Mouse (Mus musculus) midbrain, embryonic 16.5 days (tissue): Measurements from ENCODE around the gene Eprs. TPM values are rescaled to one million over a fixed set of nuclear protein-coding genes. Genes with fewer than 3 reads are reported as not detected.

Experiments used
- ATAC-seq: fragments of 200-750 bp; cut with Nextera tagmentation; 2 replicates; pipeline ENCODE4 v1.8.0; 2017; ENCODE audit warnings: moderate TSS enrichment
- H3K27ac ChIP-seq: fragments of 300-500 bp; sonication (generic); 2 replicates; pipeline ENCODE4 v1.5.1; 2014; ENCODE audit warnings: mild to moderate bottlenecking, low read length, mixed read lengths
- H3K27me3 ChIP-seq: fragments of 300-500 bp; sonication (generic); 2 replicates; pipeline ENCODE4 v1.6.1; 2014; ENCODE audit warnings: low read depth, low read length, mixed read lengths; ENCODE audit not compliant: control insufficient read depth, insufficient read depth
- H3K36me3 ChIP-seq: fragments of 300-500 bp; sonication (generic); 2 replicates; pipeline ENCODE4 v1.6.1; 2014; ENCODE audit warnings: mild to moderate bottlenecking, low read length, moderate library complexity, mixed read lengths; ENCODE audit not compliant: control insufficient read depth, insufficient read depth
- H3K4me1 ChIP-seq: fragments of 300-500 bp; sonication (generic); 2 replicates; pipeline ENCODE4 v1.6.1; 2014; ENCODE audit warnings: mild to moderate bottlenecking, low read length, mixed read lengths; ENCODE audit not compliant: control insufficient read depth, insufficient read depth
- H3K4me2 ChIP-seq: fragments of 300-500 bp; sonication (generic); 2 replicates; pipeline ENCODE4 v1.6.1; 2014; ENCODE audit warnings: mild to moderate bottlenecking, low read length, mixed read lengths
- H3K4me3 ChIP-seq: fragments of 300-500 bp; sonication (generic); 2 replicates; pipeline ENCODE4 v1.5.1; 2014; ENCODE audit warnings: low read depth, mild to moderate bottlenecking, low read length, moderate library complexity, mixed read lengths
- H3K9ac ChIP-seq: fragments of 300-500 bp; sonication (generic); 2 replicates; pipeline ENCODE4 v1.6.1; 2014; ENCODE audit warnings: low read depth, low read length, mixed read lengths
- H3K9me3 ChIP-seq: fragments of 300-500 bp; sonication (generic); replicated peaks from 2 replicates; pipeline ENCODE4 v1.6.1; 2014; ENCODE audit warnings: mild to moderate bottlenecking, low read length, mixed read lengths; ENCODE audit not compliant: control insufficient read depth, poor library complexity, severe bottlenecking
- WGBS: fragments of 180-500 bp; shearing (Covaris S2); extraction: QIAGEN DNeasy Blood & Tissue Kit; methylation state at CpG from one replicate; pipeline ENCODE4 v1.1.7; 2014; 5-methylcytosine and 5-hydroxymethylcytosine counted together
- polyA plus RNA-seq: library from polyadenylated mRNA; unstranded; fragments of >200 nt; fragmentation: Nextera tagmentation; extraction: Ambion mirVana; gene quantifications from 2 replicates; pipeline ENCODE4 v1.2.1, GENCODE M21; 2015

The Eprs gene
- polyA plus RNA-seq, 1 experiment from 2014 or later: 128 TPM

DNA sequence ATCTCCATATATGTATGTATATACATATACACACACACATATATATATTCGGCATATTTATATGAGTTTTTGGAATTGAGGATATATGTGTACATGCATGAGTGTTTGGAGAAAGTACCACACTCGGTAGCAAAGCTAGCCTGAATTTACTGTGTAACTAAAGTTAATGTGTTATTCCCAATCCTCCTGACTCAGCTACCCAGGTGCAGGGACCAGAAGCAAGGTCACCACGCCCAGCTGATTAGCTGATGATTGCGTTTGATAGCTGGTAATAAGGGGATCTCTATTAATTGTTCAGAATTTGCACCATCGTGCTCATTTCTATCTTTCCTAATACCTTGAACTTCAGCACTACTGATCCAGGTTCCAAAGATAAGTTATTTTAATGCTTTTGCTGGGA, 29.2 kb upstream of the Eprs start:
- Histone ChIP-seq H3K4me2 (no peak overlapping the region), H3K4me3 (no peak overlapping the region), H3K9me3 (no peaks in the 10 kb centered on the region), H3K27ac (no peak overlapping the region), H3K4me1 (peaks cover 30% of the 10 kb centered on the region), H3K36me3 (no peaks in the 10 kb centered on the region), H3K9ac (no peak overlapping the region), H3K27me3 (no peaks in the 10 kb centered on the region)
- ATAC-seq: no peak
- 92% methylated on average over 5 of the region's 5 CpGs for WGBS

DNA sequence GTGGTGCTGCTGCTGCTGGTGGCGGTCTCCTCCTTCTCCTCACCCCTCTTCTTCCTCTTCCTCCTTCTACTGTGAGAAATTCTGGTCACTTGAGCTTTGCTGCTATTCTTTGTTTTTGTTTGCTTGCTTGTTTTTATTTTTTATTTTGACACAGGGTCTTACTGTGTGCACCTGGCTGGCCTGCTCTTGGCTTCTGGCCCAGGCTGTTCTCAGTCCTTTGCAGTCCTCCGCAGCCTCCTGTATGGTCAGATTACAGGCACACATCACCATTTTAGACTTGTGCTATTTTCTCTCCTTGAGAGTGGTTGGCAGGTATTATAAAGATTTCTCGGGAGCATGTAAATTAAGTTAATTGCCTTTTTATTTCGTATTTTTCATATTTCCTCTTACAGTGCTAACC, 28.7 kb upstream of the Eprs start:
- WGBS: 91% methylated on average over 4 of the region's 4 CpGs
- Histone ChIP-seq H3K4me3 (no peak overlapping the region), H3K9ac (no peak overlapping the region), H3K27ac (no peak overlapping the region), H3K4me2 (0 out of 2 replicates have a peak overlapping the region, but pooled peaks have one; percentile 1), H3K4me1 (peaks cover 30% of the 10 kb centered on the region), H3K27me3 (no peaks in the 10 kb centered on the region), H3K9me3 (no peaks in the 10 kb centered on the region), H3K36me3 (no peaks in the 10 kb centered on the region)
- ATAC-seq: no peak

DNA sequence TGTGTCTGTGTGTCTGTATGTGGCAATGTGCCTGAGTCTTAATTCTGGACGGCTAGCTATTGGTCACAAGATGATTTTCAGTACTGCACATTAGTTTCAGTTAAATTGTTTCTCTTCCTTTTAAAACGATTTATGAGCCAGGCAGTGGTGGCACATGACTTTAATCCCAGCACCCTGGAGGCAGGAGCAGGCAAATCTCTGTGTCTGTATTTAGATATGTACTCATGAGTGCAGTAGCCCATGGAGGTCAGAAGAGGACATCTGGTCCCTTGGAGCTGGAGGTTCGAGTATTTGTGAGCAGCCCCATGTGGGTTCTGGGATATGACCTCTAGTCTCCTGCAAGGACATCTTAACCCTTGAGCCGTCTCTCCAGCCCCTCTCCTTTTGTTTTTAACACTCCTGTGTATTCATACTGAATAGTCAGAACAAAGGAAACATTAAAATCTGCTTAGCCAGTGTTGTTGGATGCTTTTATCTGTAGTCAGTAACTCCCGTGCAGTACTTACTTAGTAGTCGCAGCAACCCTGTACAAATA, 27.5 kb upstream of the Eprs start:
- Histone ChIP-seq H3K36me3 (peaks cover 5% of the 10 kb centered on the region), H3K27ac (no peak overlapping the region), H3K9ac (no peak overlapping the region), H3K9me3 (no peaks in the 10 kb centered on the region), H3K4me3 (no peak overlapping the region), H3K4me1 (peaks cover 25% of the 10 kb centered on the region), H3K4me2 (no peak overlapping the region), H3K27me3 (no peaks in the 10 kb centered on the region)
- WGBS: 60% methylated on average over 6 of the region's 6 CpGs
- ATAC-seq: no peak

DNA sequence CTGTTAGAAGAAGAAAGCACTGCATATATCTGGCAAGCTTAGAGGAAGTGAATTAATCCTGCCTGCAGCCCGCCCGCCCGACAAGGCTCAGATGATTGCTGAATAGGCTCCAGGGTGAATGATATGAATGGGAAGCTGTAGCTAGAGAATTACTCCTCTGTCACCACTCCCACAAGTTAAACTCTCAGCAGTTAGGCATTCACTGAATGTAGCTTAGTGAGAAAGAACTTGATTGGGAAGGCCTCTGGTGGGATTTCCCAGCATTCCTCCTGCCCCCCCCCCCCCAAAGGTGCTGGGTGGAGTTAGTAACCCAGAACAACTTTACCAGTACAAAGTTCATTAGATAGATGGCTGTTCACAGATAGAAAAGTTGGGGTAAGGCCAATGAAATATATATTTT, 26.3 kb upstream of the Eprs start:
- Histone ChIP-seq H3K27me3 (no peaks in the 10 kb centered on the region), H3K36me3 (peaks cover 5% of the 10 kb centered on the region), H3K4me1 (peaks cover 23% of the 10 kb centered on the region), H3K4me2 (no peak overlapping the region), H3K9ac (no peak overlapping the region), H3K27ac (no peak overlapping the region), H3K4me3 (no peak overlapping the region), H3K9me3 (no peaks in the 10 kb centered on the region)
- WGBS: 11% methylated on average over 3 of the region's 3 CpGs
- ATAC-seq: no peak

- Histone ChIP-seq H3K9me3 (no peaks in the 10 kb centered on the region), H3K4me1 (no peaks in the 10 kb centered on the region), H3K9ac (no peak overlapping the region), H3K27me3 (no peaks in the 10 kb centered on the region), H3K4me2 (no peak overlapping the region), H3K27ac (no peak overlapping the region), H3K36me3 (peaks cover 25% of the 10 kb centered on the region), H3K4me3 (no peak overlapping the region)
- ATAC-seq: no peak
- WGBS: 96% methylated on average over 4 of the region's 4 CpGs
These were observed 20.4 kb upstream of the Eprs start for GRCm38 (mm10) chr1:185342441-185342840.

DNA sequence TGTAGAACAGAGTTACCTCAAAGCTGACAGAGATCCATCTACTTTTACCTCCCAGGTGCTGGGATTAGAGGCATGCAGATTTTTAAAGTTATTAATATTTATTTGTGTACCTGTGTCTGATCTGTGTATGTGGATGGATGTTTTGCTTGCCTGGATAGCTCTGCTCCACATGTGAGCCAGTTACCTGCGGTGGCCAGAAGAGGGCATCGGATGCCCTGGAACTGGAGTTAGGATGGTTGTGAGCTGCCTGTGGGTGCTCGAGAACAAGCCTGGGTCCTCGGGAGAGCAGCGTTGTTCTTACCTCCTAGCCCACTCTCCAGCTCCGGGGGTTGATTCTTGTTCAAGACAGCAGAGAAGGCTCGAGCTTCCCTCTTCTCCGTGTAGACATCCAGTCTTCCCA, 19.4 kb upstream of the Eprs start:
- Histone ChIP-seq H3K4me3 (no peak overlapping the region), H3K36me3 (peaks cover 25% of the 10 kb centered on the region), H3K9ac (no peak overlapping the region), H3K4me2 (no peak overlapping the region), H3K27me3 (no peaks in the 10 kb centered on the region), H3K4me1 (no peaks in the 10 kb centered on the region), H3K27ac (no peak overlapping the region), H3K9me3 (no peaks in the 10 kb centered on the region)
- ATAC-seq: no peak
- 85% methylated on average over 8 of the region's 8 CpGs for WGBS

DNA sequence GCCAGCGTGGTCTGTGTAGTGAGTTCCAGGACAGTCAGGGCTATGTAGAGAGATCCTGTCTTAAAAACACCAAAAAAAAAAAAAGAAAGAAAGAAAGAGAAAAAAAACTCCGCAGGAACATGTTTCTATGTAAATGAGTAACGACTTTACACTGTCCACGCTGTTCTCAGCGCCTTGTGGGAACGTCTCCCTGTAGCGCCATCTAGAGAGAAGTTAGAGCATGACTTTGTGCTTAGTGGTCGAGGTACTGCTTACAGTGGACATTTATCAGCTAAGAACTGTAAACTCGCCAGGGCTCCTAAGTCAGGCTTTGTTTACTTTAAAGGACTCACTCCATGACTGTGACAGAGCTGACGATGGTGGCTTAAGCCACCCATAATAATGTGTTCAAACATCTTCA, 16.7 kb upstream of the Eprs start:
- 80% methylated on average over 10 of the region's 10 CpGs for WGBS
- H3K36me3 ChIP-seq: peaks cover 25% of the 10 kb centered on the region

DNA sequence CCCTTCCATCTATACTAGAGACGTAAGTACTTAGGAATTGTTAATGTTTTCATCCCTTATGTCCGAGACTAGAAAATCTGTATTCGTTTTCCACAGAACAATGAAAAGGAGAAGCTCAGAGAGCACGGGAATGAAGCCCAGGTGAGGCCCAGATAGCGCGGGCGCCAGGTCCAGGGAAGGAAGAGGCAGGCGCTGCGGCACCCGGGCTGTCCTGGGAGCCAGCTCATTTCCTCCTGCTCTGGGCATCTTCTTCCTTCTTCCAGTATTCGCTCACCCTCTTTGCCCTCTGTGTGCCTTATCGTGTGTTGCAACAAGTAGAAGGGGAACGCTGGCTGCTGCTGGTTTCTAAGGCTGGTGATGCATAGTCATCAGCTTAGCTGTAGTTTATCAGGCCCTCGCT, 13.1 kb upstream of the Eprs start:
- H3K36me3 ChIP-seq: peaks cover 35% of the 10 kb centered on the region
- no peak overlapping the region for H3K4me3 ChIP-seq
- ATAC-seq: no peak
- H3K4me2 ChIP-seq: no peak overlapping the region
- no peak overlapping the region for H3K27ac ChIP-seq
- WGBS: 94% methylated on average over 14 of the region's 14 CpGs
- no peak overlapping the region for H3K9ac ChIP-seq
- H3K4me1 ChIP-seq: no peaks in the 10 kb centered on the region
- no peaks in the 10 kb centered on the region for H3K9me3 ChIP-seq
- no peaks in the 10 kb centered on the region for H3K27me3 ChIP-seq

More for the DNA sequence above, 16.7 kb upstream of the Eprs start:
- Histone ChIP-seq H3K27me3 (no peaks in the 10 kb centered on the region), H3K4me1 (no peaks in the 10 kb centered on the region), H3K9me3 (no peaks in the 10 kb centered on the region), H3K4me2 (no peak overlapping the region), H3K4me3 (no peak overlapping the region), H3K9ac (no peak overlapping the region), H3K27ac (no peak overlapping the region)
- ATAC-seq: no peak

- no peaks in the 10 kb centered on the region for H3K4me1 ChIP-seq
- H3K36me3 ChIP-seq: peaks cover 26% of the 10 kb centered on the region
- WGBS: 92% methylated on average over 4 of the region's 4 CpGs
- no peak for ATAC-seq
- no peaks in the 10 kb centered on the region for H3K9me3 ChIP-seq
- H3K9ac ChIP-seq: no peak overlapping the region
- H3K27me3 ChIP-seq: no peaks in the 10 kb centered on the region
- no peak overlapping the region for H3K27ac ChIP-seq
- no peak overlapping the region for H3K4me3 ChIP-seq
- no peak overlapping the region for H3K4me2 ChIP-seq
These were observed 12.2 kb upstream of the Eprs start for GRCm38 (mm10) chr1:185350611-185351010.
